In genomic region chr2:43783759-43784735, GRCm38 (mm10) we compare ENCODE assay signal across 21 mouse cellular contexts. TPM values are rescaled to one million over a fixed set of nuclear protein-coding genes. Genes with fewer than 3 reads are reported as not detected.
A peak's percentile ranks its signal among the peaks of the same experiment; 100 is the strongest.
DNase-seq lines count a peak whose midpoint lies in the region; ATAC-seq lines count a peak whose summit lies in the region.
"Had no signal": no experiment of that assay in that cellular context is flagged by ENCODE, and none has a peak within 500 bp of the region (broad histone marks: within the 10 kb centered on the region; RNA-seq: fewer than 3 reads in every experiment).

No protein-coding gene starts in this region.

- H3K36me3 ChIP-seq in lung, embryonic 16.5 days (ENCODE audit: control insufficient read depth, insufficient read depth, low read length), result no peaks in the 10 kb centered on the region
- 0 out of 2 replicates have a peak, but pooled peaks cover 7% of the 10 kb centered on the region for H3K36me3 ChIP-seq in macrophage (ENCODE audit: inconsistent target)
- H3K36me3 ChIP-seq: embryonic facial prominence, embryonic 12.5 days; heart, embryonic 10.5 days; hindbrain, embryonic 15.5 days; kidney, embryonic 15.5 days; limb, embryonic 12.5 days; midbrain, embryonic 15.5 days had no signal

- H3K4me3 ChIP-seq in lung, embryonic 16.5 days (ENCODE audit: low read length), result no peak overlapping the region
- H3K4me3 ChIP-seq in macrophage (ENCODE audit: inconsistent target), result no peak overlapping the region
- H3K4me3 ChIP-seq: embryonic facial prominence, embryonic 12.5 days; heart, embryonic 10.5 days; hindbrain, embryonic 15.5 days; kidney, embryonic 15.5 days; limb, embryonic 12.5 days; midbrain, embryonic 15.5 days had no signal

- H3K27ac ChIP-seq in lung, embryonic 16.5 days (ENCODE audit: low read length), result peak overlapping the region; percentile 29; the same call in 1 of the 2 replicates
- H3K27ac ChIP-seq in macrophage, result peak overlapping the region; percentile 10
- H3K27ac ChIP-seq: embryonic facial prominence, embryonic 12.5 days; heart, embryonic 10.5 days; hindbrain, embryonic 15.5 days; kidney, embryonic 15.5 days; limb, embryonic 12.5 days; liver, embryonic 14.5 days; midbrain, embryonic 15.5 days had no signal

- no peak overlapping the region for H3K4me2 ChIP-seq in lung, embryonic 16.5 days (ENCODE audit: low read depth, low read length)
- H3K4me2 ChIP-seq: embryonic facial prominence, embryonic 12.5 days; hindbrain, embryonic 15.5 days; kidney, embryonic 15.5 days; limb, embryonic 12.5 days; midbrain, embryonic 15.5 days had no signal

- DNase-seq in frontal cortex, postnatal 36 days (ENCODE audit: low spot score in 2 of 2), result peak; percentile 40 to 52
- DNase-seq in frontal cortex, postnatal 10 days (ENCODE audit: low spot score in 2 of 2), result no peak
- DNase-seq in lung, postnatal 10 days, result no peak
- no peak for DNase-seq in right cerebral cortex, adult 18-20 months
- DNase-seq in kidney, postnatal 14 days, result no peak
- DNase-seq: cerebellum, adult 11-12 months; gastrocnemius, postnatal 14 days; lung, postnatal 4 days; spleen, adult 18-20 months; thymus, adult 18-20 months had no signal

- H3K9ac ChIP-seq in lung, embryonic 16.5 days (ENCODE audit: low read length), result no peak overlapping the region
- H3K9ac ChIP-seq: embryonic facial prominence, embryonic 12.5 days; hindbrain, embryonic 15.5 days; kidney, embryonic 15.5 days; limb, embryonic 12.5 days; liver, embryonic 14.5 days; midbrain, embryonic 15.5 days had no signal

- H3K27me3 ChIP-seq in lung, embryonic 16.5 days (ENCODE audit: control insufficient read depth, insufficient read depth, low read depth, low read length), result no peaks in the 10 kb centered on the region
- H3K27me3 ChIP-seq: embryonic facial prominence, embryonic 12.5 days; hindbrain, embryonic 15.5 days; midbrain, embryonic 15.5 days had no signal

- peaks cover 42% of the 10 kb centered on the region for H3K79me2 ChIP-seq in macrophage (ENCODE audit: inconsistent target)

- no peaks in the 10 kb centered on the region for H3K9me3 ChIP-seq in lung, embryonic 16.5 days (ENCODE audit: control insufficient read depth, low read length)
- H3K9me3 ChIP-seq: embryonic facial prominence, embryonic 12.5 days; heart, embryonic 10.5 days; hindbrain, embryonic 15.5 days; kidney, embryonic 15.5 days; limb, embryonic 12.5 days; midbrain, embryonic 15.5 days had no signal

- ATAC-seq in lung, embryonic 16.5 days (ENCODE audit: low read depth), result no peak
- ATAC-seq: intestine, embryonic 16.5 days; midbrain, embryonic 15.5 days had no signal

- WGBS in lung, embryonic 16.5 days, result 56% methylated on average over 7 of the region's 7 CpGs
- 31% methylated on average over 7 of the region's 7 CpGs for WGBS in macrophage (ENCODE audit: missing documents)

- peaks cover 7% of the 10 kb centered on the region for H3K4me1 ChIP-seq in lung, embryonic 16.5 days (replicated peaks; ENCODE audit: control insufficient read depth, insufficient read depth, low read length)
- H3K4me1 ChIP-seq: heart, embryonic 10.5 days; limb, embryonic 12.5 days had no signal

RNA-seq across cellular contexts. Expression of gene Arhgap15, which starts 35.4 kb away (rescaled TPM):
- 2.1 and 2.5 TPM in 2 replicates for polyA plus RNA-seq in lung, embryonic 16.5 days (2015; fragmentation: Nextera tagmentation; extraction: Ambion mirVana)
- total RNA-seq in macrophage (2018; cell fraction: chromatin; rRNA removed), result 100 to 1,000 TPM in 24 of 26 experiments, 10 to 100 TPM in 2; 43.9 to 242 (median 191) TPM
- 10 to 100 TPM; 27.6 to 64.5 (median 42.0) TPM for total RNA-seq in macrophage (2018; cell fraction: cytosol; rRNA removed)
- total RNA-seq in macrophage (2018; cell fraction: nucleus; rRNA removed), result 100 to 1,000 TPM in 14 of 26 experiments, 10 to 100 TPM in 12; 47.9 to 149 (median 105) TPM
- polyA plus RNA-seq in macrophage (2018), result 12.5 to 41.0 TPM (median 22.6 TPM) in 3 replicates
- polyA plus RNA-seq: C2C12 had no signal

Comparison
In these comparisons a context has a peak if more than half of its experiments do, and no peak if none do; other contexts are left out.
1. DNase-seq: peak in frontal cortex, postnatal 36 days (2 of 2); none in frontal cortex, postnatal 10 days (0 of 2), lung, postnatal 10 days (single experiment), right cerebral cortex, adult 18-20 months (single experiment) and kidney, postnatal 14 days (single experiment).